Mouse (Mus musculus): ENCODE results near the gene Reep6. TPM values are rescaled to one million over a fixed set of nuclear protein-coding genes. Genes with fewer than 3 reads are reported as not detected.
A peak's percentile ranks its signal among the peaks of the same experiment; 100 is the strongest.

The Reep6 gene
- polyA plus RNA-seq, 1 experiment from 2014 or later, result 3.4 TPM

DNA sequence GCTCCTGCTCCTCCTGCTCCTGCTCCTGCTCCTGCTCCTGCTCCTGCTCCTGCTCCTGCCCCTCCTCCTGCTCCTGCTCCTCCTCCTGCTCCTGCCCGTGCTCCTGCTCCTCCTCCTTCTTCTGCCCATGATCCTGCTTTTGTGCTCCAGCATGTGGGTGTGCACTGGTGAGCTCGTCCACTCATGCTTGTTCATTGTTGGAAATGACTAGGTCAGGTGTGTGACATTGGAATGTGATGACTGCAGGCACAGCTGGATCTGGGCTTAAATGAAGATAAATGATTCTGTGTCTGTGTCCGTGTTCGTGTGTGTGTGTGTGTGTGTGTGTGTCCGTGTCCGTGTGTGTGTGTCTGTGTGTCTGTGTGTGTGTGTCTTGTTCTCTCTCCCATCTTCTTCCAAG lies 38.6 kb downstream of the Reep6 start:
- H3K27me3 ChIP-seq (replicated peaks), result peaks cover 15% of the 10 kb centered on the region; the same call in 1 of the 2 replicates
- H3K4me3 ChIP-seq, result no peak overlapping the region
- 0 out of 2 replicates have a peak, but pooled peaks cover 11% of the 10 kb centered on the region for H3K4me1 ChIP-seq
- no peaks in the 10 kb centered on the region for H3K9me3 ChIP-seq
- no peaks in the 10 kb centered on the region for H3K36me3 ChIP-seq
- H3K27ac ChIP-seq, result no peak overlapping the region
- 92% methylated on average over 6 of the region's 6 CpGs for WGBS
- no peak overlapping the region for H3K9ac ChIP-seq
- no peak for ATAC-seq (ENCODE audit: low FRiP score, low read depth)
- no peak overlapping the region for H3K4me2 ChIP-seq (replicated peaks)

GRCm38 (mm10) chr10:80369995-80370747 lies 40.4 kb downstream of the Reep6 start:
- no peaks in the 10 kb centered on the region for H3K9me3 ChIP-seq
- no peak overlapping the region for H3K4me2 ChIP-seq (replicated peaks)
- no peak overlapping the region for H3K4me3 ChIP-seq
- WGBS, result 80% methylated on average over 21 of the region's 21 CpGs
- H3K27me3 ChIP-seq (replicated peaks), result peaks cover 4% of the 10 kb centered on the region; the same call in 1 of the 2 replicates
- 0 out of 2 replicates have a peak, but pooled peaks cover 11% of the 10 kb centered on the region for H3K4me1 ChIP-seq
- no peaks in the 10 kb centered on the region for H3K36me3 ChIP-seq
- H3K9ac ChIP-seq, result no peak overlapping the region
- ATAC-seq (ENCODE audit: low FRiP score, low read depth), result no peak
- H3K27ac ChIP-seq, result no peak overlapping the region

DNA sequence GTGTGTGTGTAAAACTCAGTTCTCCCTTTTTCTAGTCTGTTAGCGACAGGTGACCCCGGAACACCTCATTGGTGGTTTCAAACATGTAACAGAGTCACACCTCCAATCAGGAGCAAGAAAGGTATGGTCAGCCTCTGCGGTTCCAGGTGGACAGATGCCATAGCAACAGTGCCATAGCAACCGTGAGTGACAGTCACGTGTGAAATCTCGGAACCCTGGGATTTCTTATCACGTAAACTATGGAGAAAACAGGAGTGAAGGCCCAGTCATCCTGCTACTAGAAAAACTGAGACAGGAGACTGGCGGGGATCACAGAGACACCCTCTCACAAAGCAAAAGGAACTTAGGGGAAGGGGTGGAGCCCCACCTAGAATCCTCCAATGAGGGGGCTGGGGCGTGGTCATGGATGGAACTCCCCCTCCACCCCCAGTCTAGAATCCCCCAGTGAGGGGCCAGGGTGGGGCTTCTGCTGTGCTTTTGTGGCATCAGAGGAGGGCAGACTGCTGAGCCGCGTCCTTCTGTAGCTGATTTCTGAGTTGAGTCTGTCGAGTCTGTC lies 41.7 kb downstream of the Reep6 start:
- 3% methylated on average over 12 of the region's 12 CpGs for WGBS
- no peak overlapping the region for H3K27ac ChIP-seq
- H3K4me1 ChIP-seq, result 0 out of 2 replicates have a peak, but pooled peaks cover 11% of the 10 kb centered on the region
- no peaks in the 10 kb centered on the region for H3K9me3 ChIP-seq
- peaks cover 4% of the 10 kb centered on the region; the same call in 1 of the 2 replicates for H3K27me3 ChIP-seq (replicated peaks)
- ATAC-seq (ENCODE audit: low FRiP score, low read depth), result peak; percentile 68; the same call in 1 of the 2 replicates
- H3K9ac ChIP-seq, result no peak overlapping the region
- H3K4me2 ChIP-seq (replicated peaks), result peak overlapping the region; percentile 35; the same call in 1 of the 2 replicates
- no peaks in the 10 kb centered on the region for H3K36me3 ChIP-seq
- H3K4me3 ChIP-seq, result no peak overlapping the region

DNA sequence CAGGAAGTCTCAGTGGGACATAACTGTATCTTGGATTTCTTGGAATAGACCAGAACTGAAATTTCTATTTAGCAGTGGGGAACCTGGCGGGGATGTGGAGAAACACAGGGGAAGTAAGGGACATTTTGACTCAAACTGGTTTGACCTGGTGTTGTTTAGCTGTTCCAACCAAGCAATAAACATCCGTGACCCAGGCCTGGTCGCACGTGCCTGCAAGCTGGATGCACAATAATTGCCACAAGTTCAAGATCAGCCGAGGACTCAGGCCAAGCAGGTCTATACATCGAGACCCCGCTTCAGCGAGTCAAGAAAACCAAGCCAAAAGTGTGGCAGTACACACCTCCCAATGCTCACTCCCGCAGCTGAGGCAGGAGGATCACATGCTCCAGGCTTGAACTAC lies 42.2 kb downstream of the Reep6 start:
- WGBS, result 50% methylated on average over 9 of the region's 9 CpGs
- Histone ChIP-seq H3K4me1 (0 out of 2 replicates have a peak, but pooled peaks cover 11% of the 10 kb centered on the region), H3K4me3 (no peak overlapping the region), H3K4me2 (replicated peaks) (0 out of 2 replicates have a peak overlapping the region, but pooled peaks have one; percentile 35), H3K27ac (no peak overlapping the region), H3K27me3 (replicated peaks) (peaks cover 4% of the 10 kb centered on the region; the same call in 1 of the 2 replicates), H3K9me3 (no peaks in the 10 kb centered on the region), H3K36me3 (no peaks in the 10 kb centered on the region), H3K9ac (no peak overlapping the region)
- ATAC-seq (ENCODE audit: low FRiP score, low read depth), result no peak

DNA sequence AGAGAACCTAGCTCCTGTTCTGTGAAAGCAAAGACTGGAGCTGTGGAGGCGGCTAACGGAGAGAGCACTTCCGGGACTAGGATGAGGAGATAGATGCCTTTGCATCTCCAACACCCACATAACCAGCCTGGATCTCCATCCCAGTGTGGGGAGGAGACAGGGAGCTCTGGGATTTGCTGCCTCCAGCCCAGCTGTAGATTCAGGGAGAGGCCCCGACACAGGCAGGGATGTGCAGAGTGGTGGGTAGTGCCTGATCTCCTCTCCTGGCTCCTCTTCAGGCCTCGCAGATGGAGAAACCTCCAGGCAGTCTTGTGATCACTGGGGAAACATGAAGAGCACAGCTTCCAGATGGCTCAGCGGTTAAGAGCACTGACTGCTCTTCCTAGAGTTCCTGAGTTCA lies 43.0 kb downstream of the Reep6 start:
- ATAC-seq (ENCODE audit: low FRiP score, low read depth), result no peak
- 85% methylated on average over 6 of the region's 6 CpGs for WGBS
- Histone ChIP-seq H3K4me3 (no peak overlapping the region), H3K27me3 (replicated peaks) (peaks cover 4% of the 10 kb centered on the region; the same call in 1 of the 2 replicates), H3K36me3 (no peaks in the 10 kb centered on the region), H3K9me3 (no peaks in the 10 kb centered on the region), H3K4me1 (0 out of 2 replicates have a peak, but pooled peaks cover 11% of the 10 kb centered on the region), H3K9ac (no peak overlapping the region), H3K27ac (no peak overlapping the region), H3K4me2 (replicated peaks) (no peak overlapping the region)

DNA sequence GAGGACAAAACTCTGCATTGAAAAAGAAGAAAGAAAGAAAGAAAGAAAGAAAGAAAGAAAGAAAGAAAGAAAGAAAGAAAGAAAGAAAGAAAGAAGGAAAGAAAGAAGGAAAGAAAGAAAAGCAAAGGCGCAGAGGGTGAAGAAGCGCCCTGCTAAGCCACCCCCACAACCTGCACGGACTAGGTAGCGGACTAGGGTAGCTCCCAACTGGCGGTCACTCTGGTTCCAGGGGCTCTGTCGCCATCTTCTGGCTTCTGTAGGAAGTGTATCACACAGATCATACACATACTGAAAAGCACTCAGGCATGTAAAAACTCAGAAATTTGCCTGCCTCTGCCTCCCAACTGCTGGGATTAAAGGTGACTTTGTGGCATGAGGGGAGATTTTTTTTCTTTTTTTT lies 44.3 kb downstream of the Reep6 start:
- no peak overlapping the region for H3K4me2 ChIP-seq (replicated peaks)
- ATAC-seq (ENCODE audit: low FRiP score, low read depth), result no peak
- H3K9me3 ChIP-seq, result no peaks in the 10 kb centered on the region

DNA sequence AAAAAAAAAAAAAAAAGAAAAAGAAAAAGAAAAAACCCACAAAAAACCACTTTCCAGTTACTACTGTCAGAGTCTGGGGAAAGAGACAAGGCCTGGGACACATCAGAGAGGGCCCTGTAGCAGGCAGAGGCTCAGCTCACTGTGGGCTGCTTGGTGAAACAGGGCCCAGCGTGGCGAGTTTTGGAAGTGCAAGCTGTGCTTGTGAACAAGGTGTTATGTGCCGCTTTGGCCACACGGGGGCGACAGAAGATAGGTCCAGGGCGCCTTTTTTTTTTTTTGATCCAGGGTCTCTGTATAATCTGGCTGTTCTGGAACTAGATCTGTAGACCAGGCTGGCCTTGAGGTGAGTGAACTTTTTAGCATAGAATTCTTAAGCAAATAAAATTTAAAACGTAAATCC lies 46.4 kb downstream of the Reep6 start:
- Histone ChIP-seq H3K9me3 (no peaks in the 10 kb centered on the region), H3K36me3 (peaks cover 16% of the 10 kb centered on the region), H3K27ac (no peak overlapping the region), H3K4me1 (peaks cover 14% of the 10 kb centered on the region), H3K27me3 (replicated peaks) (peaks cover 4% of the 10 kb centered on the region; the same call in 1 of the 2 replicates), H3K4me2 (replicated peaks) (no peak overlapping the region), H3K9ac (no peak overlapping the region), H3K4me3 (no peak overlapping the region)
- no peak for ATAC-seq (ENCODE audit: low FRiP score, low read depth)
- 2% methylated on average over 7 of the region's 7 CpGs for WGBS

More for the DNA sequence above, 44.3 kb downstream of the Reep6 start:
- H3K9ac ChIP-seq, result no peak overlapping the region
- 14% methylated on average over 6 of the region's 6 CpGs for WGBS
- H3K4me1 ChIP-seq, result 0 out of 2 replicates have a peak, but pooled peaks cover 11% of the 10 kb centered on the region
- no peak overlapping the region for H3K4me3 ChIP-seq
- peaks cover 4% of the 10 kb centered on the region; the same call in 1 of the 2 replicates for H3K27me3 ChIP-seq (replicated peaks)
- no peaks in the 10 kb centered on the region for H3K36me3 ChIP-seq
- H3K27ac ChIP-seq, result no peak overlapping the region

GRCm38 (mm10) chr10:80377716-80378115 lies 48.0 kb downstream of the Reep6 start:
- ATAC-seq (ENCODE audit: low FRiP score, low read depth), result no peak
- Histone ChIP-seq H3K36me3 (peaks cover 31% of the 10 kb centered on the region), H3K9me3 (no peaks in the 10 kb centered on the region), H3K27ac (no peak overlapping the region), H3K4me1 (peaks cover 16% of the 10 kb centered on the region), H3K4me2 (replicated peaks) (no peak overlapping the region), H3K9ac (no peak overlapping the region), H3K4me3 (no peak overlapping the region), H3K27me3 (replicated peaks) (peaks cover 2% of the 10 kb centered on the region; the same call in 1 of the 2 replicates)
- WGBS, result 56% methylated on average over 10 of the region's 10 CpGs

DNA sequence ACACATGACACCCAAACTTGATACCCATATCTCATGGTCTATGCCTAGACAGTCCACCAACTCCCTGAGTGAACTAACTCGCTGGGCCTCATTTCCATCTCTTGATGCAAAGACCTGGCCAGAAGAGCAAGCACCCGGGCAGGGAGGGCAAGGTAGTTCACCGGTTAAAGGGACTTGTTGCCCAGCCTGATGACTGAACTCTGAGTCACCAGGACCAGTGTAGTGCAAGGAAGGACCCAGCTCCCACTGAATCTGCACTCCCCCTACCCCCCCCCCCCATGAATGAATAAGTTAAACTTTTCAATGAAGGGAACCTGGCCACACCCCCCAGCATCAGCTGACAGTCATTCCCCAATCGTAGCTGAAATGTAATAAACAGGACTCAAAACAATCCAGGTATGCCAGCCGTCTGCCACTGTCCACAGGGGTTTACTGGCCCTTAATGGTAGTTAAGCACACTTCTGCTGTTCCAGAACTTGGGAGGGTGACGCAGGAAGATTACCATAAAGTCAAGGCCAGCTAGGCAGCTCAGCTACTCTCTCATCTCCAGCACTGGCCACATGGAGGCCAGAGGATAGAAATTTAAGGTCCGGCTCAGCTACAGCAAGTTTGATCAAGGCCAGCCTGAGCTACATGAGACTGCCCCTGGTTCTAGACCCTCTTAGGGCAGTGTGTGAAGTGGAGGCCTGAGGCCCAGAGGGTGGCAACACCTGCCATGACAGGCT lies 53.0 kb downstream of the Reep6 start:
- 0 out of 2 replicates have a peak overlapping the region, but pooled peaks have one; percentile 9 for H3K4me3 ChIP-seq
- no peak overlapping the region for H3K9ac ChIP-seq
- H3K36me3 ChIP-seq, result peaks cover 55% of the 10 kb centered on the region
- ATAC-seq (ENCODE audit: low FRiP score, low read depth), result no peak
- H3K27me3 ChIP-seq (replicated peaks), result no peaks in the 10 kb centered on the region
- peak overlapping the region; percentile 96 for H3K4me2 ChIP-seq (replicated peaks)
- H3K4me1 ChIP-seq, result peaks cover 42% of the 10 kb centered on the region
- H3K27ac ChIP-seq, result no peak overlapping the region
- no peaks in the 10 kb centered on the region for H3K9me3 ChIP-seq
- WGBS, result 90% methylated on average over 7 of the region's 7 CpGs

GRCm38 (mm10) chr10:80383431-80383830 lies 53.7 kb downstream of the Reep6 start:
- peak overlapping the region; percentile 99 for H3K4me3 ChIP-seq
- peaks cover 48% of the 10 kb centered on the region for H3K4me1 ChIP-seq
- H3K27me3 ChIP-seq (replicated peaks), result no peaks in the 10 kb centered on the region
- no peak for ATAC-seq (ENCODE audit: low FRiP score, low read depth)
- 71% methylated on average over 4 of the region's 4 CpGs for WGBS
- no peak overlapping the region for H3K27ac ChIP-seq
- peaks cover 55% of the 10 kb centered on the region for H3K36me3 ChIP-seq
- H3K9me3 ChIP-seq, result no peaks in the 10 kb centered on the region
- peak overlapping the region; percentile 96 for H3K4me2 ChIP-seq (replicated peaks)
- peak overlapping the region; percentile 99; the same call in 1 of the 2 replicates for H3K9ac ChIP-seq

GRCm38 (mm10) chr10:80384115-80384639 lies 54.4 kb downstream of the Reep6 start:
- peaks cover 55% of the 10 kb centered on the region for H3K36me3 ChIP-seq

More at GRCm38 (mm10) chr10:80384115-80384639, 54.4 kb downstream of the Reep6 start:
- Histone ChIP-seq H3K27ac (no peak overlapping the region), H3K9me3 (no peaks in the 10 kb centered on the region), H3K4me3 (peak overlapping the region; percentile 99), H3K4me1 (peaks cover 52% of the 10 kb centered on the region), H3K27me3 (replicated peaks) (no peaks in the 10 kb centered on the region), H3K9ac (peak overlapping the region; percentile 99), H3K4me2 (replicated peaks) (peak overlapping the region; percentile 96)
- ATAC-seq (ENCODE audit: low FRiP score, low read depth), result no peak
- WGBS, result 84% methylated on average over 4 of the region's 4 CpGs

Data from neural tube, embryonic 12.5 days (tissue).